Mouse (Mus musculus): ENCODE data around the gene Lcn11. TPM values are rescaled to one million over a fixed set of nuclear protein-coding genes. Genes with fewer than 3 reads are reported as not detected.

The Lcn11 gene
- polyA plus RNA-seq, 1 experiment, result not detected

DNA sequence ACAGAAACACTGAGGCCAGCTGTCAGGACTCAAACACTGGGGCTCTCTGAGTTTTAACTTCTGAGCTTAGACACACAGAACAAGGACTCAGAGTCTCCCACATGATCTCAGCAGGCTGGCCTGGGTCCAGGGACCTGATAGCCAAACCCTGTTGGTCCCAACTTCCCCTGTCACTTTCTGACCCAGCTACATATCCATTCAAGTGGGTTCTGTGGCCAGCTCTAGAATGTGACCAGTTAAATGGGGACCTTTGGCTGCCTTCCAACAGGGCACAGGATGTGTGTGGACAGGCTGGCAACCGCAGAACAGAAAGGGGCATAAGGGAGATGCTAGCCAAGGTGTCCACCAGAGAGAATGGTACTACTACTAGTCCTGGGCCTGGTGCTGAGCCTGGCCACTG, 46.0 kb downstream of the Lcn11 start, which contains the start of gene Lcn9:
Lcn9 (plus strand) TSS at position 348 of the 400 bp plus-strand sequence.
- no peak within 1 kb of the TSS for H3K4me3 ChIP-seq (ENCODE audit: insufficient read depth, poor library complexity, severe bottlenecking)
- no peaks in the 10 kb centered on the region for H3K79me2 ChIP-seq (ENCODE audit: control insufficient read depth, insufficient read depth)
- no peak for TF ChIP-seq MAX (IDR thresholded peaks at IDR 0.05)
- TF ChIP-seq CTCF (IDR thresholded peaks at IDR 0.05; ENCODE audit: control insufficient read depth, insufficient read depth, insufficient read length), result no peak
- H3K27me3 ChIP-seq (ENCODE audit: control insufficient read depth, insufficient read depth, insufficient read length), result peaks cover 41% of the 10 kb centered on the region
- no peaks in the 10 kb centered on the region for H3K36me3 ChIP-seq (ENCODE audit: control insufficient read depth, insufficient read depth)
- H3ac ChIP-seq (ENCODE audit: control insufficient read depth, insufficient read length, low read depth), result no peak within 1 kb of the TSS
- no peaks in the 10 kb centered on the region for H3K79me3 ChIP-seq (ENCODE audit: low read depth)

- Histone ChIP-seq H3K79me2 (ENCODE audit: control insufficient read depth, insufficient read depth) (no peaks in the 10 kb centered on the region), H3K27me3 (ENCODE audit: control insufficient read depth, insufficient read depth, insufficient read length) (peaks cover 45% of the 10 kb centered on the region), H3ac (ENCODE audit: control insufficient read depth, insufficient read length, low read depth) (no peak overlapping the region), H3K79me3 (ENCODE audit: low read depth) (no peaks in the 10 kb centered on the region), H3K36me3 (ENCODE audit: control insufficient read depth, insufficient read depth) (no peaks in the 10 kb centered on the region), H3K4me3 (ENCODE audit: insufficient read depth, poor library complexity, severe bottlenecking) (no peak overlapping the region)
- TF ChIP-seq CTCF (IDR thresholded peaks at IDR 0.05; ENCODE audit: control insufficient read depth, insufficient read depth, insufficient read length) (no peak), FOSL1 (IDR thresholded peaks at IDR 0.05; ENCODE audit: insufficient read depth, low read length, poor library complexity, severe bottlenecking) (no peak), MYOG (IDR thresholded peaks at IDR 0.05; ENCODE audit: control insufficient read depth, extremely low read depth, insufficient read length) (no peak), CEBPB (IDR thresholded peaks at IDR 0.05; ENCODE audit: low read depth) (no peak), MYOD1 (IDR thresholded peaks at IDR 0.05; ENCODE audit: control insufficient read depth, insufficient read length, low read depth) (no peak), MAX (IDR thresholded peaks at IDR 0.05) (no peak), USF1 (IDR thresholded peaks at IDR 0.05; ENCODE audit: low read depth) (no peak)
These were observed 47.9 kb downstream of the Lcn11 start for GRCm38 (mm10) chr2:25824751-25825150.

DNA sequence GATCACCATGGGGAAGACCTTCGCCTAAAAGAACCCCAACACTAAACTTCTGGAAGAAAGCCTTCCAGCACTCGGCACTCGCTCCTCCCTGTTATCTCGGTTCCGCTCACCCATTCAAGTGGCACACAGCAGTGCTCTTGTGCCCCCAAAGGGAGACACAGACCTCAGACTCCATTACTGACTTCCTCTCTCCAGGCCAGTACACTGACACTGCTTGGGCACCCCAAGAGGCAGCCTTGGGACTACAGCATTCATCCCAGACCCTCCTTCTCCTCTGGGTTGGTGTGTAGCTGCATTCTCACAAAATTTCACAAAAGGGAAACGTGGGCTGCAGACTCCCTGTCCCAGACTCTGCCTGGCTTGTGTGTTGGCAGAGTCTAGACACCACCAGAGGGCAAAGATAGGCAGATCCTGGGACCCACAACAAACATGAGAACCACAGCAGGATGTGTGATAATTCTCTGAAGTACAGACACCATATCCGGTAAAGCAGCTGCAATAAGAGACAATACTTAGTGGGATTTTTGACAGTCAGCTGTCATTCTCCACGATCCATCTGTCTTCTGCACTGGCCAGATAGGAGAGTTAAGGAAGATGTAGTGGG, 51.6 kb downstream of the Lcn11 start:
- Histone ChIP-seq H3K79me2 (ENCODE audit: control insufficient read depth, insufficient read depth) (no peaks in the 10 kb centered on the region), H3ac (ENCODE audit: control insufficient read depth, insufficient read length, low read depth) (no peak overlapping the region), H3K4me3 (ENCODE audit: insufficient read depth, poor library complexity, severe bottlenecking) (no peak overlapping the region), H3K36me3 (ENCODE audit: control insufficient read depth, insufficient read depth) (no peaks in the 10 kb centered on the region), H3K79me3 (ENCODE audit: low read depth) (no peaks in the 10 kb centered on the region), H3K27me3 (ENCODE audit: control insufficient read depth, insufficient read depth, insufficient read length) (peaks cover 43% of the 10 kb centered on the region)
- TF ChIP-seq CTCF (IDR thresholded peaks at IDR 0.05; ENCODE audit: control insufficient read depth, insufficient read depth, insufficient read length) (no peak), MYOD1 (IDR thresholded peaks at IDR 0.05; ENCODE audit: control insufficient read depth, insufficient read length, low read depth) (no peak), CEBPB (IDR thresholded peaks at IDR 0.05; ENCODE audit: low read depth) (no peak), FOSL1 (IDR thresholded peaks at IDR 0.05; ENCODE audit: insufficient read depth, low read length, poor library complexity, severe bottlenecking) (no peak), MAX (IDR thresholded peaks at IDR 0.05) (no peak), USF1 (IDR thresholded peaks at IDR 0.05; ENCODE audit: low read depth) (no peak), MYOG (IDR thresholded peaks at IDR 0.05; ENCODE audit: control insufficient read depth, extremely low read depth, insufficient read length) (no peak)

Other genes with a start within 250 kb of the Lcn11 start
- 28.8 TPM for gene Traf2, start 230.1 kb upstream of the Lcn11 start, polyA plus RNA-seq (2012; fragmentation: generic; extraction: Trizol)
- gene Edf1, start 219.2 kb upstream of the Lcn11 start, polyA plus RNA-seq (2012; fragmentation: generic; extraction: Trizol), result 340 TPM
- gene Mamdc4, start 202.2 kb upstream of the Lcn11 start, polyA plus RNA-seq (2012; fragmentation: generic; extraction: Trizol), result 5.7 TPM
- gene Phpt1, start 201.8 kb upstream of the Lcn11 start, polyA plus RNA-seq (2012; fragmentation: generic; extraction: Trizol), result 94.2 TPM
- gene Ajm1, start 195.3 kb upstream of the Lcn11 start, polyA plus RNA-seq (2012; fragmentation: generic; extraction: Trizol), result 0.29 TPM
- 58.9 TPM for gene Rabl6, start 168.5 kb upstream of the Lcn11 start, polyA plus RNA-seq (2012; fragmentation: generic; extraction: Trizol)
- 0.15 TPM for gene Ccdc183, start 159.3 kb upstream of the Lcn11 start, polyA plus RNA-seq (2012; fragmentation: generic; extraction: Trizol)
- gene Tmem141, start 155.0 kb upstream of the Lcn11 start, polyA plus RNA-seq (2012; fragmentation: generic; extraction: Trizol), result 12.9 TPM
- gene Fcna, start 149.0 kb upstream of the Lcn11 start, polyA plus RNA-seq (2012; fragmentation: generic; extraction: Trizol), result 0.14 TPM
- gene Lcn8, start 123.9 kb upstream of the Lcn11 start, polyA plus RNA-seq (2012; fragmentation: generic; extraction: Trizol), result not detected
- gene Lcn5, start 119.1 kb upstream of the Lcn11 start, polyA plus RNA-seq (2012; fragmentation: generic; extraction: Trizol), result not detected
- gene Lcn6, start 100.2 kb upstream of the Lcn11 start, polyA plus RNA-seq (2012; fragmentation: generic; extraction: Trizol), result not detected
- not detected for gene Lcn10, start 94.3 kb upstream of the Lcn11 start, polyA plus RNA-seq (2012; fragmentation: generic; extraction: Trizol)
- not detected for gene Obp2a, start 77.0 kb upstream of the Lcn11 start, polyA plus RNA-seq (2012; fragmentation: generic; extraction: Trizol)
- 1.0 TPM for gene Bmyc, start 70.3 kb upstream of the Lcn11 start, polyA plus RNA-seq (2012; fragmentation: generic; extraction: Trizol)
- not detected for gene Obp2b, start 40.0 kb upstream of the Lcn11 start, polyA plus RNA-seq (2012; fragmentation: generic; extraction: Trizol)
- not detected for gene Lcn3, start 11.4 kb upstream of the Lcn11 start, polyA plus RNA-seq (2012; fragmentation: generic; extraction: Trizol)
- not detected for gene Gm13539, start 5.2 kb downstream of the Lcn11 start, polyA plus RNA-seq (2012; fragmentation: generic; extraction: Trizol)
- not detected for gene Glt6d1, start 38.8 kb downstream of the Lcn11 start, polyA plus RNA-seq (2012; fragmentation: generic; extraction: Trizol)
- not detected for gene Lcn9, start 46.1 kb downstream of the Lcn11 start, polyA plus RNA-seq (2012; fragmentation: generic; extraction: Trizol)
- not detected for gene Sohlh1, start 70.2 kb downstream of the Lcn11 start, polyA plus RNA-seq (2012; fragmentation: generic; extraction: Trizol)
- gene Kcnt1, start 86.7 kb downstream of the Lcn11 start, polyA plus RNA-seq (2012; fragmentation: generic; extraction: Trizol), result not detected
- gene Camsap1, start 206.3 kb downstream of the Lcn11 start, polyA plus RNA-seq (2012; fragmentation: generic; extraction: Trizol), result 12.2 TPM
- gene Ubac1, start 244.7 kb downstream of the Lcn11 start, polyA plus RNA-seq (2012; fragmentation: generic; extraction: Trizol), result 60.6 TPM